Mouse (Mus musculus): ENCODE measurements around the gene Pole3.

DNA sequence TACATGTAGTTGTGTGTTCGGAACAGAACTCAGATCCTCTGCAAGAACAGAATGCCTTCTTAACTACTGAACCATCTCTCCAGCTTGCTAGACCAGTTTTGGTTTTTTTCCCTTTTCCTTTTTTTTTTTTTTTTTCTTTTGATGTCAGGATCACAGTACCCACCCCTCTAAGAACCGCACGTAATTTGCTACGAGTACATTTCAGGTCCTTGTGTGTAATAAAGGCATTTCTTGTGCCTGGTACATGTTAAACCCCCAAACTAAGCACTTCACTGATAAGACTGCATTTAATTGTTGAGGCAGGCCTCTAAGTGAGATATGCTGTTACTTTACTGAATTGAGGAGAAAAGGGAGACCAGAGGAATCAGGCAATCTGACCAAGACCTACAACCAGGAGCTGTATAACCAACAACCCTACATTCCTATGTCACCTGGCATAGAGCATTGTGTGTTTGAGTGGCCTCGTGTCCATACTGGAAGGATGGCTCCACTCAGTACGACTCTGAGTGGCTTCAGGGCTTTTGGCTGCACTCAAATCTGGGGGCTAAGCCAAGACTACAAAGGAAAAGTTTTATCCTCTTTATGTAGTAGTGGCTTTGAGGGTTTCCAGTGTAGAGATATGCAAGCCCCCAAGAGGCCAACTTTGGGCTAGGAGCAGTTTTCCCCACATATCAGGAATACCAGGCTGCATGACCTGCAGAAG is 47.2 kb downstream of the Pole3 start:
- no peak for TF ChIP-seq CTCF (IDR thresholded peaks at IDR 0.05; ENCODE audit: low read depth, low read length)
- no peak for TF ChIP-seq POLR2A (IDR thresholded peaks at IDR 0.05; ENCODE audit: borderline replicate concordance, low read depth, low read length)

Measured in bone marrow macrophage, adult 2 months (primary cell).